Mouse (Mus musculus) limb, embryonic 12.5 days (tissue): ENCODE data around the gene Ccnt1. TPM values are rescaled to one million over a fixed set of nuclear protein-coding genes. Genes with fewer than 3 reads are reported as not detected.

Experiments used
- ATAC-seq: fragments of 200-750 bp; cut with Nextera tagmentation; 2 replicates; pipeline ENCODE4 v1.8.0; 2017; ENCODE audit warnings: low read depth, moderate TSS enrichment; ENCODE audit not compliant: insufficient number of reproducible peaks, insufficient read depth, low FRiP score, low TSS enrichment
- H3K27ac ChIP-seq: fragments of 300-500 bp; sonication (generic); 2 replicates; pipeline ENCODE4 v1.5.1; 2016; ENCODE audit warnings: mild to moderate bottlenecking, moderate library complexity
- H3K27me3 ChIP-seq: fragments of 300-500 bp; sonication (generic); 2 replicates; pipeline ENCODE4 v1.6.1; 2016; ENCODE audit warnings: mild to moderate bottlenecking, moderate library complexity
- H3K36me3 ChIP-seq: fragments of 300-500 bp; sonication (generic); 2 replicates; pipeline ENCODE4 v1.6.1; 2016; ENCODE audit warnings: mild to moderate bottlenecking, moderate library complexity
- H3K4me1 ChIP-seq: fragments of 300-500 bp; sonication (generic); replicated peaks from 2 replicates; pipeline ENCODE4 v1.6.1; 2016
- H3K4me2 ChIP-seq: fragments of 300-500 bp; sonication (generic); 2 replicates; pipeline ENCODE4 v1.6.1; 2016; ENCODE audit warnings: mild to moderate bottlenecking, moderate library complexity
- H3K4me3 ChIP-seq: fragments of 300-500 bp; sonication (generic); replicated peaks from 2 replicates; pipeline ENCODE4 v1.5.1; 2016; ENCODE audit warnings: mild to moderate bottlenecking
- H3K9ac ChIP-seq: fragments of 300-500 bp; sonication (generic); replicated peaks from 2 replicates; pipeline ENCODE4 v1.6.1; 2016; ENCODE audit warnings: mild to moderate bottlenecking, moderate library complexity
- H3K9me3 ChIP-seq: fragments of 300-500 bp; sonication (generic); 2 replicates; pipeline ENCODE4 v1.6.1; 2016; ENCODE audit warnings: mild to moderate bottlenecking, moderate library complexity
- WGBS: fragments of 180-500 bp; shearing (Covaris S2); methylation state at CpG from one replicate; pipeline ENCODE4 v1.1.7; 2016; 5-methylcytosine and 5-hydroxymethylcytosine counted together
- polyA plus RNA-seq: library from polyadenylated mRNA; unstranded; fragments of >200 nt; fragmentation: Nextera tagmentation; extraction: Ambion mirVana; gene quantifications from 2 replicates; pipeline ENCODE4 v1.2.1, GENCODE M21; 2016

Ccnt1 gene
- polyA plus RNA-seq, 1 experiment from 2014 or later = 59.4 TPM

GRCm38 (mm10) chr15:98543341-98543740, 27.4 kb downstream of the Ccnt1 start:
- Histone ChIP-seq H3K27me3 (no peaks in the 10 kb centered on the region), H3K4me2 (no peak overlapping the region), H3K27ac (no peak overlapping the region), H3K9me3 (no peaks in the 10 kb centered on the region), H3K4me3 (no peak overlapping the region), H3K36me3 (peaks cover 84% of the 10 kb centered on the region), H3K4me1 (no peaks in the 10 kb centered on the region), H3K9ac (no peak overlapping the region)
- 83% methylated on average over 4 of the region's 4 CpGs for WGBS
- ATAC-seq = no peak

- Histone ChIP-seq H3K27ac (no peak overlapping the region), H3K9ac (no peak overlapping the region), H3K4me3 (no peak overlapping the region), H3K4me1 (no peaks in the 10 kb centered on the region), H3K27me3 (no peaks in the 10 kb centered on the region), H3K36me3 (peaks cover 74% of the 10 kb centered on the region), H3K4me2 (no peak overlapping the region), H3K9me3 (no peaks in the 10 kb centered on the region)
- WGBS = 91% methylated on average over 6 of the region's 6 CpGs
- no peak for ATAC-seq
Measured at GRCm38 (mm10) chr15:98541064-98541463, 29.7 kb downstream of the Ccnt1 start.

GRCm38 (mm10) chr15:98537923-98538322, 32.8 kb downstream of the Ccnt1 start:
- no peak overlapping the region for H3K4me3 ChIP-seq
- H3K4me2 ChIP-seq = no peak overlapping the region
- H3K27ac ChIP-seq = no peak overlapping the region
- H3K36me3 ChIP-seq = peaks cover 43% of the 10 kb centered on the region
- H3K9me3 ChIP-seq = no peaks in the 10 kb centered on the region
- no peak overlapping the region for H3K9ac ChIP-seq
- no peaks in the 10 kb centered on the region; the same call in 1 of the 2 replicates for H3K4me1 ChIP-seq
- WGBS = 66% methylated on average over 4 of the region's 4 CpGs
- H3K27me3 ChIP-seq = no peaks in the 10 kb centered on the region
- ATAC-seq = no peak

- H3K36me3 ChIP-seq = peaks cover 34% of the 10 kb centered on the region
- H3K27ac ChIP-seq = no peak overlapping the region
- H3K4me3 ChIP-seq = no peak overlapping the region
- no peak overlapping the region for H3K4me2 ChIP-seq
- no peak for ATAC-seq
- 79% methylated on average over 8 of the region's 8 CpGs for WGBS
- no peaks in the 10 kb centered on the region for H3K9me3 ChIP-seq
- H3K4me1 ChIP-seq = peaks cover 9% of the 10 kb centered on the region
- H3K27me3 ChIP-seq = no peaks in the 10 kb centered on the region
- no peak overlapping the region for H3K9ac ChIP-seq
Measured at GRCm38 (mm10) chr15:98536828-98537510, 33.8 kb downstream of the Ccnt1 start.

GRCm38 (mm10) chr15:98535921-98536320, 34.8 kb downstream of the Ccnt1 start:
- no peak for ATAC-seq
- Histone ChIP-seq H3K36me3 (peaks cover 34% of the 10 kb centered on the region), H3K9ac (no peak overlapping the region), H3K4me2 (no peak overlapping the region), H3K4me3 (no peak overlapping the region), H3K9me3 (no peaks in the 10 kb centered on the region), H3K4me1 (peaks cover 12% of the 10 kb centered on the region), H3K27me3 (no peaks in the 10 kb centered on the region), H3K27ac (no peak overlapping the region)
- WGBS = 83% methylated on average over 4 of the region's 4 CpGs

- Histone ChIP-seq H3K4me3 (peak within 1 kb of the TSS; percentile 83), H3K9me3 (no peaks in the 10 kb centered on the region), H3K9ac (peak within 1 kb of the TSS; percentile 91), H3K27me3 (no peaks in the 10 kb centered on the region), H3K27ac (peak within 1 kb of the TSS; percentile 99), H3K4me2 (peak within 1 kb of the TSS; percentile 83), H3K36me3 (peaks cover 41% of the 10 kb centered on the region), H3K4me1 (peaks cover 12% of the 10 kb centered on the region)
- WGBS = under 1% methylated on average over 70 of the region's 70 CpGs
- peak; percentile 100 for ATAC-seq
Measured at GRCm38 (mm10) chr15:98533881-98534627, 36.7 kb downstream of the Ccnt1 start, which contains the start of gene Kansl2. Gene Kansl2 (minus strand): TSS chr15:98534264.

GRCm38 (mm10) chr15:98533035-98533531, 37.6 kb downstream of the Ccnt1 start:
- H3K27me3 ChIP-seq = no peaks in the 10 kb centered on the region
- peaks cover 46% of the 10 kb centered on the region for H3K36me3 ChIP-seq
- H3K9ac ChIP-seq = peak overlapping the region; percentile 91
- H3K4me1 ChIP-seq = peaks cover 12% of the 10 kb centered on the region
- no peak for ATAC-seq
- H3K27ac ChIP-seq = peak overlapping the region; percentile 99; the same call in 1 of the 2 replicates
- under 1% methylated on average over 18 of the region's 18 CpGs for WGBS
- H3K4me2 ChIP-seq = peak overlapping the region; percentile 83
- H3K4me3 ChIP-seq = peak overlapping the region; percentile 83
- H3K9me3 ChIP-seq = no peaks in the 10 kb centered on the region

- Histone ChIP-seq H3K9me3 (no peaks in the 10 kb centered on the region), H3K4me1 (peaks cover 12% of the 10 kb centered on the region), H3K4me3 (peak overlapping the region; percentile 83), H3K27me3 (no peaks in the 10 kb centered on the region), H3K4me2 (peak overlapping the region; percentile 83), H3K9ac (peak overlapping the region; percentile 91), H3K27ac (no peak overlapping the region), H3K36me3 (peaks cover 49% of the 10 kb centered on the region)
- 34% methylated on average over 5 of the region's 5 CpGs for WGBS
- ATAC-seq = no peak
Measured at GRCm38 (mm10) chr15:98532281-98532680, 38.4 kb downstream of the Ccnt1 start.

GRCm38 (mm10) chr15:98528066-98528563, 42.6 kb downstream of the Ccnt1 start:
- Histone ChIP-seq H3K27me3 (no peaks in the 10 kb centered on the region), H3K4me1 (peaks cover 12% of the 10 kb centered on the region), H3K36me3 (peaks cover 87% of the 10 kb centered on the region), H3K4me2 (no peak overlapping the region), H3K27ac (no peak overlapping the region), H3K9me3 (no peaks in the 10 kb centered on the region), H3K4me3 (no peak overlapping the region), H3K9ac (no peak overlapping the region)
- WGBS = 88% methylated on average over 5 of the region's 5 CpGs
- no peak for ATAC-seq

GRCm38 (mm10) chr15:98527056-98527771, 43.5 kb downstream of the Ccnt1 start:
- H3K9me3 ChIP-seq = no peaks in the 10 kb centered on the region
- no peak overlapping the region for H3K27ac ChIP-seq
- 95% methylated on average over 5 of the region's 5 CpGs for WGBS
- no peak overlapping the region for H3K4me3 ChIP-seq
- H3K4me1 ChIP-seq = peaks cover 6% of the 10 kb centered on the region
- no peak overlapping the region for H3K9ac ChIP-seq
- no peak for ATAC-seq
- peaks cover 96% of the 10 kb centered on the region for H3K36me3 ChIP-seq
- no peak overlapping the region for H3K4me2 ChIP-seq
- H3K27me3 ChIP-seq = no peaks in the 10 kb centered on the region

- ATAC-seq = no peak
- Histone ChIP-seq H3K27me3 (no peaks in the 10 kb centered on the region), H3K9me3 (no peaks in the 10 kb centered on the region), H3K27ac (no peak overlapping the region), H3K4me2 (no peak overlapping the region), H3K36me3 (peaks cover 97% of the 10 kb centered on the region), H3K4me1 (no peaks in the 10 kb centered on the region), H3K9ac (no peak overlapping the region), H3K4me3 (no peak overlapping the region)
- WGBS = 75% methylated on average over 5 of the region's 5 CpGs
Measured at GRCm38 (mm10) chr15:98526057-98526456, 44.7 kb downstream of the Ccnt1 start.
